Mouse (Mus musculus) kidney, postnatal 14 days (tissue): ENCODE results near the gene Men1.

Experiments
- DNase-seq: peaks from one replicate; pipeline ENCODE4 v3.0.0; 2022; ENCODE audit warnings: mixed read lengths

Men1 gene

GRCm38 (mm10) chr19:6372433-6372832 is 37.7 kb downstream of the Men1 start:
- no peak for DNase-seq

GRCm38 (mm10) chr19:6373539-6374400 is 39.0 kb downstream of the Men1 start:
- DNase-seq = peak; percentile 87

- no peak for DNase-seq
Observed at GRCm38 (mm10) chr19:6374571-6374970, 39.8 kb downstream of the Men1 start.

- no peak for DNase-seq
Observed at GRCm38 (mm10) chr19:6375423-6376254, 40.9 kb downstream of the Men1 start.

GRCm38 (mm10) chr19:6376255-6376564 is 41.4 kb downstream of the Men1 start:
- DNase-seq = peak; percentile 53

- DNase-seq = no peak
Observed at GRCm38 (mm10) chr19:6376643-6377042, 41.9 kb downstream of the Men1 start.

GRCm38 (mm10) chr19:6377327-6378040 is 42.7 kb downstream of the Men1 start:
- no peak for DNase-seq

- no peak for DNase-seq
Observed at GRCm38 (mm10) chr19:6380411-6381166, 45.8 kb downstream of the Men1 start.

GRCm38 (mm10) chr19:6381238-6381637 is 46.5 kb downstream of the Men1 start:
- DNase-seq = no peak

- DNase-seq = no peak
Observed at GRCm38 (mm10) chr19:6382323-6382924, 47.6 kb downstream of the Men1 start.

- no peak for DNase-seq
Observed at GRCm38 (mm10) chr19:6383470-6383869, 48.7 kb downstream of the Men1 start.

GRCm38 (mm10) chr19:6384128-6384527 is 49.3 kb downstream of the Men1 start, which contains the start of gene Pygm:
Gene Pygm (plus strand): TSS chr19:6384399.
- DNase-seq = peak; percentile 85

- DNase-seq = no peak
Observed at GRCm38 (mm10) chr19:6384954-6385353, 50.2 kb downstream of the Men1 start.

- DNase-seq = no peak
Observed at GRCm38 (mm10) chr19:6385419-6385818, 50.6 kb downstream of the Men1 start.

- DNase-seq = no peak
Observed at GRCm38 (mm10) chr19:6385821-6386220, 51.0 kb downstream of the Men1 start.

GRCm38 (mm10) chr19:6386234-6386633 is 51.5 kb downstream of the Men1 start:
- no peak for DNase-seq

- DNase-seq = no peak
Observed at GRCm38 (mm10) chr19:6388006-6388405, 53.2 kb downstream of the Men1 start.

GRCm38 (mm10) chr19:6389803-6390202 is 55.0 kb downstream of the Men1 start:
- DNase-seq = no peak

GRCm38 (mm10) chr19:6390251-6390650 is 55.5 kb downstream of the Men1 start:
- DNase-seq = no peak
